18 mouse cellular contexts compared by ENCODE assay signal in the genomic region with DNA sequence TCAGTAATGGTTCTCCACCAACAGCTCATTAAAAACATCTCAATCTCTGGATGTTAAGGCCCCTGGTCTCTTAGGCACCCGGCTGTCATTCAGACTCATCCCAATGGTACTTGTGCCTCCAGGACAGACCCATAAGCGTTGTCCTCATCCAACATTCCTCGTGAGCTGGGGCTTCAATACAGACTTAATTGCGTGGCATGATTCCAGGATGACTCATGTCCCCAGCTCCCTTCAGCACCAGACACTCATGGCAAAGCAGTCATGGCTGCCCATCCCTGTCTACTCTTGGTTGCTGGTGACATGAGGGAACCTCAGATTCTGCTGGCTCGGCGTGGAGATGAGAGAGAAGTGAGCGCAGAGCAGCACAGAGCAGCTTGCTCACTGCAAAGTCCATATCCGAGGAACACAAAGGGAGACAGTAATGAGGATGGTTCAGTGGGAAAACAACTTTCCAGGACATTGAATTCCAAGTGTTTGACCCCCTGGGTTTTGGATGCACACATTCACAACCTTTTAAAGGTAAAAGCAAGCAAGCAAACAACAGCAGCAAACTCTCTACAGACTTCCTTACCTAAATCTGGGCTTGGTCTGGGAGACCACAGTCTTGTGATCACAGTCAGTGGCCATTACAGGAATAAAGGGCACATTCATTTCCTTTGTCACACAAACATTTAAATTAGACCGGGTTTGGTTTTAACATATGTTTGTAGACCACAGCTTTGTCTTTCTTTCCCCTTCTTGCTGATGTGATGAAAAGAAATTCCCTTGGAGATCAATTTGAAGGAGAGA.
DNase-seq lines count a peak whose midpoint lies in the region; ATAC-seq lines count a peak whose summit lies in the region.
"Had no signal": no experiment of that assay in that cellular context is flagged by ENCODE, and none has a peak within 500 bp of the region (broad histone marks: within the 10 kb centered on the region; RNA-seq: fewer than 3 reads in every experiment).

No protein-coding gene starts in this region.

- H3K4me1 ChIP-seq in hindbrain, embryonic 11.5 days (replicated peaks; ENCODE audit: control insufficient read depth, insufficient read depth, low read length) = no peaks in the 10 kb centered on the region
- H3K4me1 ChIP-seq in hindbrain, embryonic 14.5 days (replicated peaks; ENCODE audit: control insufficient read depth, insufficient read depth, low read length) = no peaks in the 10 kb centered on the region
- H3K4me1 ChIP-seq: embryonic facial prominence, embryonic 15.5 days; megakaryocyte, embryonic 14.5 days had no signal

- H3K36me3 ChIP-seq in hindbrain, embryonic 11.5 days (ENCODE audit: control insufficient read depth, insufficient read depth, low read length) = peaks cover 12% of the 10 kb centered on the region
- peaks cover 40% of the 10 kb centered on the region for H3K36me3 ChIP-seq in hindbrain, embryonic 14.5 days (replicated peaks; ENCODE audit: control insufficient read depth, insufficient read depth)
- H3K36me3 ChIP-seq: embryonic facial prominence, embryonic 15.5 days had no signal

- 0 out of 2 replicates have a peak overlapping the region, but pooled peaks have one; percentile 11 for H3K27ac ChIP-seq in hindbrain, embryonic 11.5 days (ENCODE audit: low read depth, low read length)
- H3K27ac ChIP-seq in hindbrain, embryonic 14.5 days = no peak overlapping the region
- H3K27ac ChIP-seq: embryonic facial prominence, embryonic 15.5 days; forebrain, embryonic 13.5 days; kidney, postnatal 0 days had no signal

- no peak overlapping the region for H3K9ac ChIP-seq in hindbrain, embryonic 11.5 days (ENCODE audit: low read depth, low read length)
- H3K9ac ChIP-seq in hindbrain, embryonic 14.5 days = no peak overlapping the region
- H3K9ac ChIP-seq: embryonic facial prominence, embryonic 15.5 days; forebrain, embryonic 13.5 days had no signal

- no peaks in the 10 kb centered on the region for H3K9me3 ChIP-seq in hindbrain, embryonic 11.5 days (ENCODE audit: control insufficient read depth, low read length)
- no peaks in the 10 kb centered on the region for H3K9me3 ChIP-seq in hindbrain, embryonic 14.5 days (ENCODE audit: control insufficient read depth, low read length)
- H3K9me3 ChIP-seq: embryonic facial prominence, embryonic 15.5 days; forebrain, embryonic 13.5 days; megakaryocyte, embryonic 14.5 days had no signal

- no peaks in the 10 kb centered on the region for H3K27me3 ChIP-seq in hindbrain, embryonic 11.5 days (ENCODE audit: control insufficient read depth, insufficient read depth, low read length)
- no peaks in the 10 kb centered on the region for H3K27me3 ChIP-seq in hindbrain, embryonic 14.5 days (ENCODE audit: control insufficient read depth, insufficient read depth, low read length)
- H3K27me3 ChIP-seq: embryonic facial prominence, embryonic 15.5 days; forebrain, embryonic 13.5 days; megakaryocyte, embryonic 14.5 days had no signal

- no peak for ATAC-seq in hindbrain, embryonic 11.5 days (ENCODE audit: low FRiP score)
- no peak for ATAC-seq in hindbrain, embryonic 14.5 days (ENCODE audit: low FRiP score)
- ATAC-seq: forebrain, embryonic 13.5 days; intestine, embryonic 16.5 days had no signal

- no peak overlapping the region for H3K4me3 ChIP-seq in hindbrain, embryonic 11.5 days (ENCODE audit: low read depth, low read length)
- no peak overlapping the region for H3K4me3 ChIP-seq in hindbrain, embryonic 14.5 days (replicated peaks; ENCODE audit: low read length)
- H3K4me3 ChIP-seq: embryonic facial prominence, embryonic 15.5 days; forebrain, embryonic 13.5 days; megakaryocyte, embryonic 14.5 days had no signal

- DNase-seq in adrenal gland, adult (ENCODE audit: inconsistent age in 2 of 2, low spot score in 1 of 2) = peak; percentile 41 to 63
- DNase-seq in adrenal gland, postnatal 4 days (ENCODE audit: low spot score in 2 of 2) = no peak
- DNase-seq in hindbrain, embryonic 11.5 days (ENCODE audit: low spot score) = no peak
- no peak for DNase-seq in hindbrain, embryonic 14.5 days (ENCODE audit: low spot score)
- DNase-seq in 3T3-L1 (ENCODE audit: low read depth, low spot score) = peak; percentile 4
- peak; percentile 17 to 30 for DNase-seq in adrenal gland, postnatal 36 days
- no peak for DNase-seq in frontal cortex, postnatal 10 days (ENCODE audit: low spot score in 2 of 2)
- DNase-seq in cerebellum, adult 8-10 months = no peak
- DNase-seq: layer of hippocampus, adult 9-11 months; liver; lung, adult 18-20 months; right cerebral cortex, postnatal 25 days; thymus, postnatal 4 days had no signal

- H3K4me2 ChIP-seq in hindbrain, embryonic 11.5 days (replicated peaks; ENCODE audit: low read depth, low read length) = no peak overlapping the region
- H3K4me2 ChIP-seq in hindbrain, embryonic 14.5 days (replicated peaks) = no peak overlapping the region
- H3K4me2 ChIP-seq: embryonic facial prominence, embryonic 15.5 days; forebrain, embryonic 13.5 days had no signal

- WGBS in hindbrain, embryonic 11.5 days = 69% methylated on average over 9 of the region's 9 CpGs
- WGBS in hindbrain, embryonic 14.5 days = 66% methylated on average over 9 of the region's 9 CpGs

Comparison
In these comparisons a context has a peak if more than half of its experiments do, and no peak if none do; other contexts are left out.
1. DNase-seq: peak in adrenal gland, adult (2 of 2), 3T3-L1 (single experiment) and adrenal gland, postnatal 36 days (2 of 2); none in adrenal gland, postnatal 4 days (0 of 2), hindbrain, embryonic 11.5 days (single experiment), hindbrain, embryonic 14.5 days (single experiment), frontal cortex, postnatal 10 days (0 of 2) and cerebellum, adult 8-10 months (single experiment).